Mouse (Mus musculus): ENCODE measurements around the gene Ap4s1.

Ap4s1 gene

DNA sequence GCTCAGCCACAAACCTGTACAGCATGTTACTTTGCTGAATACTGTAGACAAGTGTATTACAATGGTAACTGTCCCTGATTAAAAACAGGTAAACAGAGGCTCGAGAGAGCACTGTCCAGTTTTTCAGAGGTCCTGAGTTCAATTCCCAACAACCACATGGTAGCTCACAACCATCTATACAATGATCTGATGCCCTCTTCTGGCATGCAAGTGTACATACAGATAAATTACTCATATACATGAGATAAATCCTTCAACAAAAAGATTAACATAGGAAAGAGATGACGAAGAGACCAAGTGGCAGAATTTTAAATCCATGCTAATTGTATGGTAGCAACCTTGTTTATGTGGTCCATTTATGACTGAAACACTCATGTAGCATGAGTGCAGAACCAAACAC is 56.5 kb downstream of the Ap4s1 start:
- in situ Hi-C loops (cut with MboI; ENCODE audit: unreplicated experiment in 2 of 2): loop anchor here (5.0 to 10.0 kb wide), 3 partner anchors 35 to 483 kb away; no protein-coding TSS in a partner anchor

DNA sequence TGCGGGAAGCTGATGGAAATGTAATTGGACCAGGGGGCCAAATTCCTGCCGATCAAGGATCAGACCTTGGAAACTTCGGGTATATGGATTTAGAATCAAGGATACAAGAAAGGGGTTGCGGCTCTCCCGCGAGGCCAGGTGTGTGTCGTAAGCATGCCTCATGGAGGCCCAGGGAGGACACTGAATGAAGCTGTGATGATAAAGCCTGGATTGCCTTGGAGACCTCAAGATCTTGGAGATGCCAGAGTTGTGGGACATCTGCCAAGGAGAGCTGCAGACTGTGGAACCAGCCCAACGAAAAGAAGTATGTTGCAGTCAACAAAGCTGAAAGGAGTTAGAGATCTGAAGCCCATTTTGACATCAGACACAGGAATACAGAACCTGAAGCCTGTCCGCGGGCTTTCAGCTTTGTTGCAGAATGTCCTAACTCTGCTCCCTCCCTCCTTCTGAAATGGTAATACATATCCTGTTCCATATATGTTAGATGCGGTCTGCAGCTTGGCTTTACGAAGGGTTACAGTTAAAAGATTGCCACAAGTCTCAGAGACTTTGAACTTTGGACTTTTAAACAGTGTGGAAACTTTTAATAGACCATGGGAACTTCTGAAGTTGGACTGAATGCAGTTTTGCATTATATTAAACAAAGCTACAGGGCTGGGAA is 65.2 kb downstream of the Ap4s1 start:
- in situ Hi-C loops (cut with MboI; ENCODE audit: unreplicated experiment in 2 of 2): loop anchor here in 1 of 2 experiments (5.0 kb wide), 1 partner anchor 41 kb away; no protein-coding TSS in a partner anchor

DNA sequence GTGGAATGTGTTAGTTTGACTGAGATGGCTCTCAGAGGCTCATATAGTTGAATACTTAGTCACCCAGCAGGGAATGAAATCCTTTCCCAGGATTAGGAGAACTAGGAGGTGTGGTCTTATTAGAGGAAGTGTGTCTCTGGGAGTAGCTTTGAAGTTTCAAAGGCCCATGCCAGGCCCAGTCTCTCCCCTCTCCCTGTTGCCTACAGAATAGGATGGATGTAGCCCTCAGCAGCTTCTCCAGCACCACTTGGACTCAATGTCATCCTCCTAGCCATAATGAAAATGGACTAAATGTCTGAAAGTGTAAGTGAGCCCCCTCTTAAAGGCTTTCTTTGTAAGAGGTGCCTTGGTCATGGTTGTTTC is 65.7 kb downstream of the Ap4s1 start:
- in situ Hi-C loops (cut with MboI; ENCODE audit: unreplicated experiment in 2 of 2): loop anchor here in 1 of 2 experiments (5.0 kb wide), 1 partner anchor 41 kb away; no protein-coding TSS in a partner anchor

DNA sequence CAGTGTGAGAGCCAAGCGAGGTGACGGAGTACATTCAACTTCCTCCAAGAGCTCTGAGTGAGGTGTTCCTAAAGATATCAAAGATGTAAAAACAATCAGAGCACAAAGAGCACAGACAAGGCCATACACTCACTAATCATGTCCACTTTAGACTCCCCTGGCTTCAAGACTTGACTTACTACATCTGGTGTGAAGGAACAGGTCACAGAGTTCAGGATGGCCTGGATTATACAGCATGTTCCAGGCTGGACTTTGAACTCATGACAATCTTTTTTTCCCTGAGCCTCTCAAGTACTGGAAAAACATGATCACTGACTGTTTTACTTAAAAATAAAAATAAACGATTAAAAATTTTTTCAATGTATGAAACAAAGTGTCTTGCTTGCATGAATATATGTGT is 68.5 kb downstream of the Ap4s1 start:
- in situ Hi-C loops (cut with MboI; ENCODE audit: unreplicated experiment in 2 of 2): loop anchor here in 1 of 2 experiments (5.0 kb wide), 1 partner anchor 38 kb away; no protein-coding TSS in a partner anchor

DNA sequence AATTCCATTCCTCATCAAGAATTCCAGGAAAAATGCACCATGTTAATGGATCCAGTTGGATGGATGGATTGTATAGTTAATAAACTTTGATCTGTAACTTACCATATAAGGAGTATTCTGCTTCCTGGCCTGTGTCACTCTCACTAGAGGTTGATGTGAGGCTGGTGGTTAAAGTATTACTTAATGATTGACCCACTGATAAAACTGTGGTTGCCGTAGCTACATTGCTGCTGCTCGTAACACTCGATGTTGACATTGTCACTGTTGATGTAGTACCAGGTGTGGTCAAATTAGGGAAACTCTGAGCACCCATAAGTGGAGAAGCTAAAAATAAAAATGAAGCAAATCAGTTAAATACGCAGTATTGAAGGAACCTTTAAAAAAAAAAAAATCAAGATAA is 76.6 kb downstream of the Ap4s1 start:
- in situ Hi-C loops (cut with MboI; ENCODE audit: unreplicated experiment in 2 of 2): loop anchor here in 1 of 2 experiments (10.0 kb wide), 1 partner anchor 383 kb away; no protein-coding TSS in a partner anchor

DNA sequence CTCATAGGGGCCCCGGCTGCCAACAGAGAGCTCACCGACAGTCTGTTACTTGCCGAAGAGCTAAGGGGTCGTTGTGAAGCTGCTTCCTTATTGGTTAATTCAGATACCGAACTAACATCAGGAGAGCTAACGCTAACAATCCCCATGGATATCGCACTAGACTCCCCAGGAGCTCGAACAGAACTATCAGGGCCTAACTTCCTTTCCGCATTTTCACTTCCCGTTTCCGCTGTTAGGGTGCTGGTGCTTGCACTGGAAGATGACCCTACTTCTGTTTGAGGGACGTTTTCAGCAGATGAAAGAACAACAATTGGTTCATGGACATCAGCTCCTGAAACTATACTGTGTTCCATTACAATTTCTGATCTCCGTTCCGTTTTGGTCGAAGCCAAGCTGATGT is 77.9 kb downstream of the Ap4s1 start:
- in situ Hi-C loops (cut with MboI; ENCODE audit: unreplicated experiment in 2 of 2): loop anchor here in 1 of 2 experiments (10.0 kb wide), 1 partner anchor 384 kb away; no protein-coding TSS in a partner anchor

DNA sequence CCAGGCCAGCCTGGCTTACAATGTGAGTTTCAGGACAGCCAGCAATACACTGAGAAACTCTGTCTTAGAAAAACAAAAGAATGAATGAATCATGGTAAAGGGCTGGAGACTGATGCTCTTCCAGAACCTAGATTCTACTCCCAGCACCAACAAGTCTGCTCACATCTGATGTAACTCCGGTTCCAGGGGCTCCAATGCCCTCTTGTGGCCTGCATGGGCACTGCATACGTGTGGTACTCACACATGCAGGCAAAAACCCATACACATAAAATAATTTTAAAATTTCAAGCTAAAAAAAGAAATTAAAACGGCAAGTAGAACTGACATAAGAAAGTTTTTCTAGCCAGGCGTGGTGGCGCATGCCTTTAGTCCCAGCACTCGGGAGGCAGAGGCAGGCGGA is 94.0 kb downstream of the Ap4s1 start:
- in situ Hi-C loops (cut with MboI; ENCODE audit: unreplicated experiment in 2 of 2): loop anchor here in 1 of 2 experiments (5.0 to 25.0 kb wide), 2 partner anchors 38 to 1052 kb away; no protein-coding TSS in a partner anchor
